Mouse (Mus musculus) midbrain, embryonic 11.5 days (tissue): Measurements from ENCODE around the gene Sult4a1. TPM values are rescaled to one million over a fixed set of nuclear protein-coding genes. Genes with fewer than 3 reads are reported as not detected.
A peak's percentile ranks its signal among the peaks of the same experiment; 100 is the strongest.

Experiments used
- ATAC-seq: fragments of 200-750 bp; cut with Nextera tagmentation; 2 replicates; pipeline ENCODE4 v1.8.0; 2017; ENCODE audit warnings: moderate TSS enrichment, moderate library complexity; ENCODE audit not compliant: low FRiP score
- DNase-seq: peaks from one replicate; pipeline ENCODE4 v3.0.0; 2015; ENCODE audit warnings: low spot score; ENCODE audit errors: missing footprints
- H3K27ac ChIP-seq: fragments of 300-500 bp; sonication (generic); 2 replicates; pipeline ENCODE4 v1.5.1; 2014; ENCODE audit warnings: low read depth, low read length
- H3K27me3 ChIP-seq: fragments of 300-500 bp; sonication (generic); 2 replicates; pipeline ENCODE4 v1.6.1; 2014; ENCODE audit warnings: mild to moderate bottlenecking, low read length, moderate library complexity, mixed read lengths; ENCODE audit not compliant: control insufficient read depth, insufficient read depth
- H3K36me3 ChIP-seq: fragments of 300-500 bp; sonication (generic); 2 replicates; pipeline ENCODE4 v1.6.1; 2014; ENCODE audit warnings: mild to moderate bottlenecking, low read length, moderate library complexity, mixed read lengths; ENCODE audit not compliant: control insufficient read depth, insufficient read depth
- H3K4me1 ChIP-seq: fragments of 300-500 bp; sonication (generic); 2 replicates; pipeline ENCODE4 v1.6.1; 2014; ENCODE audit warnings: low read length; ENCODE audit not compliant: control insufficient read depth, insufficient read depth
- H3K4me2 ChIP-seq: fragments of 300-500 bp; sonication (generic); 2 replicates; pipeline ENCODE4 v1.6.1; 2014; ENCODE audit warnings: mild to moderate bottlenecking, moderate library complexity
- H3K4me3 ChIP-seq: fragments of 300-500 bp; sonication (generic); 2 replicates; pipeline ENCODE4 v1.5.1; 2014; ENCODE audit warnings: low read depth, low read length
- H3K9ac ChIP-seq: fragments of 300-500 bp; sonication (generic); 2 replicates; pipeline ENCODE4 v1.6.1; 2014; ENCODE audit warnings: low read length
- H3K9me3 ChIP-seq: fragments of 300-500 bp; sonication (generic); 2 replicates; pipeline ENCODE4 v1.6.1; 2016; ENCODE audit warnings: low read length; ENCODE audit not compliant: control insufficient read depth
- WGBS: fragments of 180-500 bp; shearing (Covaris S2); extraction: QIAGEN DNeasy Blood & Tissue Kit; methylation state at CpG from one replicate; pipeline ENCODE4 v1.1.7; 2014; 5-methylcytosine and 5-hydroxymethylcytosine counted together
- polyA plus RNA-seq: library from polyadenylated mRNA; unstranded; fragments of >200 nt; fragmentation: Nextera tagmentation; extraction: Ambion mirVana; gene quantifications from 2 replicates; pipeline ENCODE4 v1.2.1, GENCODE M21; 2014

Gene Sult4a1
- polyA plus RNA-seq, 1 experiment from 2014 or later: 8.7 TPM

DNA sequence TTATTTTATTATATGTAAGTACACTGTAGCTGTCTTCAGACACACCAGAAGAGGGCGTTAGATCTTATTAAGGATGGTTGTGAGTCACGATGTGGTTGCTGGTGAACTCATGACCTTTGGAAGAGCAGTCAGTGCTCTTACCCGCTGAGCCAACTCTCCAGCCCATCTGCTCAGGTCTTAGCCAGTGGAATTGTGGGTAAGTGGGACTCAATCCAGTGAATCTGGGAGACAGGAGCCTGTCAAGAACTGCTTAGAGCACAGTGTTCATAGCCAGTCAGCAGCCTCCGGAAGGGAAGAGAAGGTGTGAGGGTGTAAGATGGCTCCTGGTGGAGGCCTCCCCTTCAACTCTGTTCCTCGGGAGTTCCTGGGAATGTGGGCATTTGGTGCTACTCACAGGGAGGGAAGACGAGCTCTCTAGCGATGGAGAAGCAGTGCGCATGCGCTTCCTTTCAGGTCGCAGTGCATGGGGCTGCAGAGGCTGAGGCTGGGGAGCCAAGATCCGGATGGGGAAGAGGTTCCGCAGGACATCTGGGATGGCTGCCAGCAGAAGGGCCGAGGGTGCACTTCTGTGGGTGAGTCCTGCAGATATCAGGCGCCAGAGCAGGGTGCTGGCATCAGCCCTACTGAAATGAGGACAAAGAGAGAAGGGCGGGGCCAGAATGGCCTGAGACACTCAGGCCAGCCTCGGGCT is 25.7 kb upstream of the Sult4a1 start:
- H3K36me3 ChIP-seq: no peaks in the 10 kb centered on the region
- 70% methylated on average over 16 of the region's 16 CpGs for WGBS
- H3K4me1 ChIP-seq: no peaks in the 10 kb centered on the region
- no peak overlapping the region for H3K27ac ChIP-seq
- no peak overlapping the region for H3K9ac ChIP-seq
- ATAC-seq (no peak), DNase-seq (no peak)
- H3K27me3 ChIP-seq: no peaks in the 10 kb centered on the region
- H3K9me3 ChIP-seq: peaks cover 3% of the 10 kb centered on the region
- no peak overlapping the region for H3K4me2 ChIP-seq
- no peak overlapping the region for H3K4me3 ChIP-seq

DNA sequence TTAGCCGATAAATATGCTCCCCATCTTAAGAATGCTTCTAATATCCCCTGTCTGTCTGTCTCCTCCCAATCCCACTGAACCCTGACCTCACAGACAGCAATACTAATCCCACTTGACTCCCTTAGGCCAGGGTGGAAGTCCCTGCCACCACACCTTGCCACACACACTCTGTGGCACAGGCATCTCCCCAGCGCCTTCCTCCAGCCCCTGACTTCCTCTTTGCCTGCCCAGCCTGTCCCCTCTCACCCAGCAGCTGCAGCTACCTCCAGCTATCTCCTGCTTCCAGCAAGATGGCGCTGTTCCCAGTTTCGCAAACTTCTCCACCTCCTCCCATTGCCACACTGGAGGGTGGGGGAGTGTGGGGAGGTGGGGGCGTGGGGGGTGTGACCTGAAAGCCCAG is 21.3 kb upstream of the Sult4a1 start:
- DNase-seq (peak; percentile 59), ATAC-seq (no peak)
- H3K4me2 ChIP-seq: no peak overlapping the region
- H3K4me1 ChIP-seq: no peaks in the 10 kb centered on the region
- 37% methylated on average over 5 of the region's 5 CpGs for WGBS
- no peak overlapping the region for H3K9ac ChIP-seq
- H3K36me3 ChIP-seq: no peaks in the 10 kb centered on the region
- no peak overlapping the region for H3K27ac ChIP-seq
- H3K27me3 ChIP-seq: no peaks in the 10 kb centered on the region
- no peaks in the 10 kb centered on the region for H3K9me3 ChIP-seq
- H3K4me3 ChIP-seq: no peak overlapping the region

DNA sequence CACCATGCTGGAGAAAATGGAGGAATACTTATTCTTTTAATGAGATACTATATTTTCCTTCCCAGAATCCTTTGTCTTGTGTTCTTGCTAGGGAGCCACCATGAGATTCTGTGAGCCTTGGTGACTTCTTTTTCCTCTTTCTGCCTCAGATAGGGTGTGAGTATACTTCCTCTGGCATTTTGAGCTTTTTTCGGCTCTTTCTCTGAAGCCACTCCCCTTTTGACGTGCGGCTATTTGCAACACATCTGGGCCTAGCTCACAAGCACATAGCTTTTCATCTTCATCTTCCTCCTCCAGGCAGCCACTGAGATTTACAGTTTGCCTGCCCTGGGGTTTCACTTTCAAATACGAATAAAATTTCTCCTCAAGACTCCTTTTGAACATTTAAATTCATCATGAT is 20.9 kb upstream of the Sult4a1 start:
- H3K9ac ChIP-seq: no peak overlapping the region
- no peak overlapping the region for H3K4me2 ChIP-seq
- ATAC-seq: no peak
- H3K27ac ChIP-seq: no peak overlapping the region
- no peak for DNase-seq
- H3K36me3 ChIP-seq: no peaks in the 10 kb centered on the region
- H3K9me3 ChIP-seq: no peaks in the 10 kb centered on the region
- H3K27me3 ChIP-seq: no peaks in the 10 kb centered on the region
- no peaks in the 10 kb centered on the region for H3K4me1 ChIP-seq
- H3K4me3 ChIP-seq: no peak overlapping the region
- WGBS: 72% methylated on average over 4 of the region's 4 CpGs

DNA sequence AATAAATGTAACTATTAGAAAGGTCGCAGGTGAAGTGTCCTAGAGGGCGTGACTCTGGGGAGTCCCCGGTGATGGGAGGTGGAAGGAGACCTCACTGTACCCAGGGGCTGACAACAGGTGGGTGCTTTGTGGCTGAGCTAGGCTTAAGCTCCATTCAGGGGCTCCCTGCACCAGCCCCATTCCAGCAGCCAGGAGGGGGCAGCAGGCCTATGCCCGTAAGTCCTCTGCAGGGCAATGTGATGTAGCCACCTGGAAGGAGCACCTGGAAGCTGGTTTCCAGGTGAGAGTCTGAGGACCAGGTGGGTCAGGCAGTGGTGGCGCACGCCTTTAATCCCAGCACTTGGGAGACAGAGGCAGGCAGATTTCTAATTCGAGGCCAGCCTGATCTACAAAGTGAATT is 18.5 kb upstream of the Sult4a1 start:
- Histone ChIP-seq H3K9me3 (no peaks in the 10 kb centered on the region), H3K27ac (no peak overlapping the region), H3K27me3 (no peaks in the 10 kb centered on the region), H3K36me3 (no peaks in the 10 kb centered on the region), H3K4me2 (no peak overlapping the region), H3K4me1 (no peaks in the 10 kb centered on the region), H3K4me3 (no peak overlapping the region), H3K9ac (no peak overlapping the region)
- DNase-seq (no peak), ATAC-seq (no peak)
- 66% methylated on average over 7 of the region's 7 CpGs for WGBS

DNA sequence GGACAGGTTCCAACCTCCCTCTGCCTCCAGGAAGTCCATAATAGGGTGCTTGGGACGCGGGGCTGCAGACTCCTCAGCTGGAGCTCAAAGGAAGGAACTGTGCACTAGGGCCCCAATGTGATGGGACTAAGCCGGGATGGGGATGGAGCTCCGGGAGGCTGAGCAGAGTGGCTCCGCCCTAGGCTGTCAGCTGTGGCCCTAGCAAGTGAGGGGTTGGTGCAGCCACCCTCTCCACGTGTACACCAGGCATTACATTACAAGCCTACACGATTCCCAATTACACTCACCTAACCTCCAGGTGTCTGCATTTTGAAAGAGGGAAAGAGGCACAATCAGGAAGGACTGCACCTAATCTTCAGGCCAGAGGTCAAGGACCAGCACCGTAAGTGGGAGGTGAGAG is 17.5 kb upstream of the Sult4a1 start, which contains the start of gene Pnpla5:
Gene Pnpla5, minus strand, starts transcription at position 101 of the 400 bp plus-strand sequence.
- Histone ChIP-seq H3K9ac (no peak within 1 kb of the TSS), H3K9me3 (no peaks in the 10 kb centered on the region), H3K4me2 (no peak within 1 kb of the TSS), H3K4me3 (no peak within 1 kb of the TSS), H3K27me3 (no peaks in the 10 kb centered on the region), H3K4me1 (no peaks in the 10 kb centered on the region), H3K27ac (no peak within 1 kb of the TSS), H3K36me3 (no peaks in the 10 kb centered on the region)
- no peak for ATAC-seq
- WGBS: 72% methylated on average over 8 of the region's 8 CpGs
- DNase-seq: no peak

DNA sequence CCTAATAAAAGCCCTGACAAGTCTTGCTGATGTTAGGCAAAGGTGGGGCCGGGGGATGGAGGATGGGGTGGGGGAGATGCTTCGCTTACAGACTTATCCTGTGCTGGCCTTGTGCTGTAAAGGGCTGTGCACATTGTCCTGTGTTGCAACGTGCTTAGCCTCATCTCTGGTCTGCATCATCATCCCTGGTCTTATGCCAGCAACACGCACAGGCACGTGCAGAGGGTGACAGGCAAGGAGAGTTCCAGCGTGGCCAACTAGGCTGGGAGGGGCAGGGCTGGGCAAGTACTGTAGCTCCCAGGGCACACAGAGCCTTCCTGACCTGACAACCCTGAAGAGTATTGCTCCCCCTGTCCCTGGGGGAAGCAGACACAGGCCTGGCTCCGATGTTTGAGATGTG is 15.5 kb upstream of the Sult4a1 start:
- Histone ChIP-seq H3K4me3 (no peak overlapping the region), H3K27ac (no peak overlapping the region), H3K4me1 (no peaks in the 10 kb centered on the region), H3K27me3 (no peaks in the 10 kb centered on the region), H3K4me2 (no peak overlapping the region), H3K36me3 (no peaks in the 10 kb centered on the region), H3K9ac (no peak overlapping the region), H3K9me3 (no peaks in the 10 kb centered on the region)
- no peak for DNase-seq
- no peak for ATAC-seq
- WGBS: 87% methylated on average over 7 of the region's 7 CpGs

DNA sequence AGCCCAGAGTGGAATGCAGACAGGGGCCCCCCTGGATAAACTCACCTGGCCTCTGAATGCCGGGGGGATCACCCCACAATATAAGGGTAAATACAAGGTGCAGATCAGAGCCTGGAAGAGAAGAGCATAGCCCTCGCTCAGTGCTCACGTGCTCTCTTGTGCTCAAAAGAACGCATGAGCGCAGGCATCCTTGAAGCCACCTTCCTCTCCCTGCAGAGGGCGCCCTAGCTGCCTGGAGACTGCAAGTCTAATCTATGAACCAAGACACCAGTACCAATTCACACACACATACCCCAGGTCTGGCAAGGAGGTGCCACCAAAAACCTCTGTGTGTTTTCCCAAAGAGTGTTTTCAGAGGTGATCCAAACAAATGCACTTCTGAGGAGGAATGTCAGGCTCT is 15.1 kb upstream of the Sult4a1 start:
- no peaks in the 10 kb centered on the region for H3K9me3 ChIP-seq
- WGBS: 31% methylated on average over 6 of the region's 6 CpGs
- H3K27me3 ChIP-seq: no peaks in the 10 kb centered on the region
- no peak overlapping the region for H3K4me2 ChIP-seq
- H3K36me3 ChIP-seq: no peaks in the 10 kb centered on the region
- H3K27ac ChIP-seq: no peak overlapping the region
- ATAC-seq: no peak
- peak; percentile 92 for DNase-seq
- H3K4me1 ChIP-seq: no peaks in the 10 kb centered on the region
- no peak overlapping the region for H3K9ac ChIP-seq
- no peak overlapping the region for H3K4me3 ChIP-seq

DNA sequence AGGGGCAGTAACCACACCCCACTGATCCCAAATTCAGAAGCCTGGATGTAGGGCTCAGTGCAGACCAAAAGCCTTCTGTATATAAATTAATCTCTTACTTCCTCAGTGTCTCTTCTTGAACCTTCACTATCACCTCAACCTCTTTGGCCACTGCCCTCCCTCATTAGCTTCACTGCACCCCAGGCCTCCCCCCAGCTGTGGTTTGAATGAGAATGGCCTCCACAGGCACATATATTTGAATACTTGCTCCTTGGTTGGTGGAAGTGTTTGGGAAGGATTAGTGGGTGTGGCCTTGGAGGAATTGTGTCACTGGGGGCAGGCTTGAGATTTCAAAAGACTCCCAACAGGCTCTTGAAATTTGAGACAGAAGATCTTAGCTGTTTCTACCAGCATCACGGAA is 10.9 kb upstream of the Sult4a1 start:
- ATAC-seq (no peak), DNase-seq (peak; percentile 67)
- Histone ChIP-seq H3K4me3 (no peak overlapping the region), H3K9ac (no peak overlapping the region), H3K36me3 (no peaks in the 10 kb centered on the region), H3K4me1 (no peaks in the 10 kb centered on the region), H3K9me3 (no peaks in the 10 kb centered on the region), H3K27ac (no peak overlapping the region), H3K4me2 (no peak overlapping the region), H3K27me3 (no peaks in the 10 kb centered on the region)
- 82% methylated on average over 1 of the region's 1 CpGs for WGBS

DNA sequence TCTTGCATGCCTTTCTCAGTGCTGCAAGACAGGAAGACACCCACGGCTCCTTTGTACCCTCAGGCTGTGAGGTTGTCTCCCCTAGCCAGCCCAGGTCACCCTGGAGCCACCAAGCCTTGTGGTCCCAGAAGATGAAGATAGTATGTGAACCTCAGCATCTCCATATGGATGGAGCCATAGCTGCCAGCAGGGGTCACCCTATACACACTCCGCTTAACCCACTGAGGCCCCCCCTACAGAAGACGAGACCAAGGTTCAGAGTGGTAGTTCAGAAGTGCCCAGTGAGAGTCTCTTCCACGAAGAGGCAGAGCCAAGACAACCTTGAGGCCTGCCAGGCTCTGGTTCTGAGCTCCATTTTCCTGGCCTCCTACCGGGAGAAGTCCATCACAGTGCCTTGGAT is 10.2 kb upstream of the Sult4a1 start:
- DNase-seq: no peak

More for the DNA sequence above, 10.2 kb upstream of the Sult4a1 start:
- Histone ChIP-seq H3K4me1 (no peaks in the 10 kb centered on the region), H3K36me3 (no peaks in the 10 kb centered on the region), H3K27ac (no peak overlapping the region), H3K9ac (no peak overlapping the region), H3K27me3 (no peaks in the 10 kb centered on the region), H3K4me2 (no peak overlapping the region), H3K4me3 (no peak overlapping the region), H3K9me3 (no peaks in the 10 kb centered on the region)
- no peak for ATAC-seq
- WGBS: 58% methylated on average over 5 of the region's 5 CpGs
